Mouse (Mus musculus): ENCODE measurements at regions not wholly inside any gene's neighbourhood (a gene's known extent, or its start where the extent isn't known, plus 50 kb on each side); places are given as distances from the start of the nearest gene placed in this dataset.
"Not testable (repeated sequence)": the region's sequence is repeated elsewhere in the genome, so short reads cannot be mapped to it uniquely, and the experiment has no call there.

GRCm38 (mm10) chr7:39748395-39748794, 230.8 kb downstream of the Zfp619 start:
- not testable (repeated sequence) for TF ChIP-seq CTCF, POLR2A (IDR thresholded peaks at IDR 0.05; ENCODE audit: extremely low read depth, insufficient read depth, low read length)
